Mouse (Mus musculus): ENCODE results near the gene Sbsn. TPM values are rescaled to one million over a fixed set of nuclear protein-coding genes. Genes with fewer than 3 reads are reported as not detected.

The Sbsn gene
- polyA plus RNA-seq, 1 experiment = 6.9 TPM

DNA sequence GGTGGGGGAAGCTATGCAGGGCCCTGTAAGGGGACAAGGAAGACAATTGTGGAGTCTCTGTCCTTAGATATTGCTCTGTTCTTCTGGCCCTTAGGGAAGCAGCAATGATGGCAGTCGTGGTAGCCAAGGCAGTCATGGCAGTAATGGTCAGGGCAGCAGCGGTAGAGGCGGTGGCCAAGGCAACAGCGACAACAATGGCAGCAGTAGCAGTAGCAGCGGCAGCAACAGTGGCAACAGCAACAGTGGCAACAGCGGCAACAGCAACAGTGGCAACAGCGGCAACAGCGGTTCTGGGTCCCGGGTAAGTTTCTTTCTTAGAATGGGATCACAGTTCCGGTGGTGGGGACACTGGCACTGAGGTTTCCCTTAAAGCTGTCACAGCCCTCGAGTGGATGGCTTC is 13.9 kb downstream of the Sbsn start:
- WGBS = 27% methylated on average over 11 of the region's 11 CpGs
- no peak overlapping the region for H3K4me3 ChIP-seq (replicated peaks; ENCODE audit: insufficient read depth, low read depth, low read length)
- TF ChIP-seq CTCF (IDR thresholded peaks at IDR 0.05; ENCODE audit: borderline replicate concordance, insufficient read depth, low read depth, low read length) (no peak), POLR2A (IDR thresholded peaks at IDR 0.05; ENCODE audit: borderline replicate concordance, insufficient read depth, low read length) (no peak)

GRCm38 (mm10) chr7:30766408-30766807 is 15.1 kb downstream of the Sbsn start:
- Histone ChIP-seq H3K4me3 (replicated peaks; ENCODE audit: insufficient read depth, low read depth, low read length) (no peak overlapping the region), H3K27me3 (ENCODE audit: control insufficient read depth, insufficient read depth, low read length) (no peaks in the 10 kb centered on the region), H3K27ac (ENCODE audit: insufficient read depth, low read length) (no peak overlapping the region), H3K4me1 (ENCODE audit: control insufficient read depth, insufficient read depth, low read length) (no peaks in the 10 kb centered on the region)
- 87% methylated on average over 4 of the region's 4 CpGs for WGBS
- TF ChIP-seq POLR2A (IDR thresholded peaks at IDR 0.05; ENCODE audit: borderline replicate concordance, insufficient read depth, low read length) (no peak), CTCF (IDR thresholded peaks at IDR 0.05; ENCODE audit: borderline replicate concordance, insufficient read depth, low read depth, low read length) (no peak)
- DNase-seq = no peak

More for the DNA sequence above, 13.9 kb downstream of the Sbsn start:
- no peak for DNase-seq
- Histone ChIP-seq H3K27me3 (ENCODE audit: control insufficient read depth, insufficient read depth, low read length) (no peaks in the 10 kb centered on the region), H3K27ac (ENCODE audit: insufficient read depth, low read length) (no peak overlapping the region), H3K4me1 (ENCODE audit: control insufficient read depth, insufficient read depth, low read length) (no peaks in the 10 kb centered on the region)

GRCm38 (mm10) chr7:30769236-30769635 is 18.0 kb downstream of the Sbsn start:
- TF ChIP-seq POLR2A (IDR thresholded peaks at IDR 0.05; ENCODE audit: borderline replicate concordance, insufficient read depth, low read length) (no peak), CTCF (IDR thresholded peaks at IDR 0.05; ENCODE audit: borderline replicate concordance, insufficient read depth, low read depth, low read length) (no peak)
- Histone ChIP-seq H3K27ac (ENCODE audit: insufficient read depth, low read length) (no peak overlapping the region), H3K4me3 (replicated peaks; ENCODE audit: insufficient read depth, low read depth, low read length) (no peak overlapping the region), H3K4me1 (ENCODE audit: control insufficient read depth, insufficient read depth, low read length) (no peaks in the 10 kb centered on the region), H3K27me3 (ENCODE audit: control insufficient read depth, insufficient read depth, low read length) (no peaks in the 10 kb centered on the region)
- 30% methylated on average over 9 of the region's 9 CpGs for WGBS
- no peak for DNase-seq

DNA sequence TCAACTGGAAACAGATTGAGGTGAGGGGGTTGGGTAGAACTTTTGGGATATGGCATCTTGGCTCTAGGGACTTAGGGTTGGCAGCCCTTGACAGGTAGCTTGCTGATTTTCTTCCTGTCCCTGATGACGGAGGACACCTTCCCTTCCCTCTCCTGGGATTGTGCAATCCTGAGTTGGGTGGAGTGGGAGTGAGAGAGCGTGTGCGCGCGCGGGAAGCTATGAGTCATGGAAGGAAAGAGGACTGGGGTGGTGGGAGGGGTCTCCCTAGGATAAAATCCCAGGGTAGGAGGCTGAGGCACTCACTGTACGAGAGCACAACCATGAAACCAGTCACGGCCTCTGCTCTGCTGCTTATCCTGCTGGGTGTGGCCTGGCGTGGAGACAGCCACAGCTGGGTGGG is 24.8 kb downstream of the Sbsn start:
- TF ChIP-seq POLR2A (IDR thresholded peaks at IDR 0.05; ENCODE audit: borderline replicate concordance, insufficient read depth, low read length) = no peak
- no peak for TF ChIP-seq CTCF (IDR thresholded peaks at IDR 0.05; ENCODE audit: borderline replicate concordance, insufficient read depth, low read depth, low read length)
- H3K4me3 ChIP-seq (replicated peaks; ENCODE audit: insufficient read depth, low read depth, low read length) = no peak overlapping the region
- H3K4me1 ChIP-seq (ENCODE audit: control insufficient read depth, insufficient read depth, low read length) = no peaks in the 10 kb centered on the region
- H3K27ac ChIP-seq (ENCODE audit: insufficient read depth, low read length) = no peak overlapping the region
- no peak for DNase-seq
- no peaks in the 10 kb centered on the region for H3K27me3 ChIP-seq (ENCODE audit: control insufficient read depth, insufficient read depth, low read length)
- 83% methylated on average over 9 of the region's 9 CpGs for WGBS

- no peak for DNase-seq
- Histone ChIP-seq H3K4me1 (ENCODE audit: control insufficient read depth, insufficient read depth, low read length) (no peaks in the 10 kb centered on the region), H3K27me3 (ENCODE audit: control insufficient read depth, insufficient read depth, low read length) (no peaks in the 10 kb centered on the region), H3K27ac (ENCODE audit: insufficient read depth, low read length) (no peak overlapping the region), H3K4me3 (replicated peaks; ENCODE audit: insufficient read depth, low read depth, low read length) (no peak overlapping the region)
- WGBS = 46% methylated on average over 7 of the region's 7 CpGs
- TF ChIP-seq CTCF (IDR thresholded peaks at IDR 0.05; ENCODE audit: borderline replicate concordance, insufficient read depth, low read depth, low read length) (no peak), POLR2A (IDR thresholded peaks at IDR 0.05; ENCODE audit: borderline replicate concordance, insufficient read depth, low read length) (no peak)
These were observed 25.9 kb downstream of the Sbsn start for GRCm38 (mm10) chr7:30777081-30777579.

DNA sequence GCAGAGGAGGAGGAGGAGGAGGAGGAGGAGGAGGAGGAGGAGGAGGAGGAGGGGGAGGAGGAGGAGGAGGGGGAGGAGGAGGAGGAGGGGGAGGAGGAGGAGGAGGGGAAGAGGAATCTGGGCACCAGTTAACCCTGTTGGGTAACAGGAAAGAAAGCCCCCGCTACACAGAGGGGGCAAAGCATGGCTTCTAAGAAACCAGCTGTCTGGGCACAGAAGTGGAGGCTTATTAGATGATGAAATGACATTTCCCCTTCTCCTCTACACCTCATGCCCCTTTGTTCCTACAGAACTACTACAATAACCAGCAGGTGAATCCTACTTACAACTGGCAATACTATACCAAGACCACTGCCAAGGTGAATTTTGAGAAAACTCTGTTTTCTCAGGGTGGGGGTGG is 26.6 kb downstream of the Sbsn start:
- H3K4me1 ChIP-seq (ENCODE audit: control insufficient read depth, insufficient read depth, low read length) = no peaks in the 10 kb centered on the region
- no peak for DNase-seq
- H3K27me3 ChIP-seq (ENCODE audit: control insufficient read depth, insufficient read depth, low read length) = no peaks in the 10 kb centered on the region
- TF ChIP-seq POLR2A (IDR thresholded peaks at IDR 0.05; ENCODE audit: borderline replicate concordance, insufficient read depth, low read length) (no peak), CTCF (IDR thresholded peaks at IDR 0.05; ENCODE audit: borderline replicate concordance, insufficient read depth, low read depth, low read length) (no peak)
- WGBS = 64% methylated on average over 1 of the region's 1 CpGs
- H3K27ac ChIP-seq (ENCODE audit: insufficient read depth, low read length) = no peak overlapping the region
- H3K4me3 ChIP-seq (replicated peaks; ENCODE audit: insufficient read depth, low read depth, low read length) = no peak overlapping the region

- no peak overlapping the region for H3K27ac ChIP-seq (ENCODE audit: insufficient read depth, low read length)
- 78% methylated on average over 4 of the region's 4 CpGs for WGBS
- no peak overlapping the region for H3K4me3 ChIP-seq (replicated peaks; ENCODE audit: insufficient read depth, low read depth, low read length)
- TF ChIP-seq POLR2A (IDR thresholded peaks at IDR 0.05; ENCODE audit: borderline replicate concordance, insufficient read depth, low read length) (no peak), CTCF (IDR thresholded peaks at IDR 0.05; ENCODE audit: borderline replicate concordance, insufficient read depth, low read depth, low read length) (peak; percentile 18; the same call in 1 of the 2 replicates)
- no peaks in the 10 kb centered on the region for H3K27me3 ChIP-seq (ENCODE audit: control insufficient read depth, insufficient read depth, low read length)
- no peak for DNase-seq
- no peaks in the 10 kb centered on the region for H3K4me1 ChIP-seq (ENCODE audit: control insufficient read depth, insufficient read depth, low read length)
These were observed 30.5 kb downstream of the Sbsn start for GRCm38 (mm10) chr7:30781792-30782191.

GRCm38 (mm10) chr7:30782658-30783057 is 31.4 kb downstream of the Sbsn start:
- no peak overlapping the region for H3K4me3 ChIP-seq (replicated peaks; ENCODE audit: insufficient read depth, low read depth, low read length)
- no peak for DNase-seq
- H3K27ac ChIP-seq (ENCODE audit: insufficient read depth, low read length) = no peak overlapping the region
- no peak for TF ChIP-seq CTCF (IDR thresholded peaks at IDR 0.05; ENCODE audit: borderline replicate concordance, insufficient read depth, low read depth, low read length)
- no peak for TF ChIP-seq POLR2A (IDR thresholded peaks at IDR 0.05; ENCODE audit: borderline replicate concordance, insufficient read depth, low read length)
- WGBS = 80% methylated on average over 3 of the region's 3 CpGs
- no peaks in the 10 kb centered on the region for H3K4me1 ChIP-seq (ENCODE audit: control insufficient read depth, insufficient read depth, low read length)
- no peaks in the 10 kb centered on the region for H3K27me3 ChIP-seq (ENCODE audit: control insufficient read depth, insufficient read depth, low read length)
